Mouse (Mus musculus) G1E-ER4 (cell line): ENCODE results near the gene Enpp3. TPM values are rescaled to one million over a fixed set of nuclear protein-coding genes. Genes with fewer than 3 reads are reported as not detected.

Experiments used
- GATA1 ChIP-seq: IDR thresholded peaks from one replicate; pipeline ENCODE4 v1.8.0; 2012; ENCODE audit warnings: low read length, inconsistent platforms
- polyA plus RNA-seq: library from polyadenylated mRNA; stranded (reverse); fragments of >175 nt; gene quantifications from 2 replicates; pipeline ENCODE4 v1.2.3, GENCODE M21; 2012

Enpp3 gene
- polyA plus RNA-seq, 1 experiment, result 0.10 TPM

GRCm38 (mm10) chr10:24754251-24754835, 88.3 kb downstream of the Enpp3 start:
- TF ChIP-seq GATA1, result no peak

- TF ChIP-seq GATA1, result no peak
Measured at GRCm38 (mm10) chr10:24753536-24754250, 88.9 kb downstream of the Enpp3 start.

DNA sequence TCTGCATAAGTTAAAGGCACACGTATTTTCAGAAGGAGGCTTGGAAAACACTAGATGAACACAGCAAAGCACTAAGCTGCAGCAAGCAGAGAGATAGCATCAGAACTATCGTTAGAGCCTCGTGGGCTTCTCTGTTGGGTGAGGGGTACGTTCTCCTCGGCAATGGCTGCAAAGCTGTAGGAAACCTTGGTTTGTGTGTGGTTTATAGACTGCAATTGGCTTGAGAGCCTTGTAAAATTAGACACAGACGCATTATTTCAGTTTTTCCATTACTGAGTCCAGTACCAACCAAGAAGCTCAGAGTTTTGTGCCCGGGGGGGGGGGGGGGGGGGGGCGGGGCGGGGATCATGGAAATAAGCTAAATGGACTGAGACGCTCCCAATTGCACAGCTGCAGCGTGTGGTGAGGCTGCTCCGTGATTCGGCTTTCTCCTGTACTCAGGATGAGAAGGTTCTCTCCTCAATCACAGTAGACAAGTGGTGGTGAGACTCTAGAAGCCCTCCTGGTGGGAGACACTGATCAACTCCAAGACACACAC, 99.6 kb downstream of the Enpp3 start:
- no peak for TF ChIP-seq GATA1

GRCm38 (mm10) chr10:24741229-24742198, 101.1 kb downstream of the Enpp3 start:
- TF ChIP-seq GATA1, result no peak

DNA sequence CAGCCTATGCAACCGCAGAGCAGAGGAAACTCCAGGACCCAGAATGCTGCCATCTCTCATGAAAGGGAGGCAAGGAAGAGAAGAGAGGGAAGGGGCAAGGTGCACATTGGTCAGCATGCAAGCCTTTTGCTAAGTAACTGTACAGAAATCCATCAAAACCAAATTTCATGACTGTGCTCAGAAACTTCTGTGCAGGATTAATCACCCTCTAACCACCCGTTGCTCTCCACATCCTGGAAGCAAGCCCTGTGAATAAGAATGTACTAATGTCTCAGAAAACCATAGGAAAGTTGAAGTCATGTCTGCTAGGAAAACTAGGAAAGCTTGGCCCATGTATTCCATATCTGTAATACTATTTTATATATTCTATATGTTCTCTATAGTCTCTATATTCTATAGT, 103.5 kb downstream of the Enpp3 start:
- TF ChIP-seq GATA1, result no peak

DNA sequence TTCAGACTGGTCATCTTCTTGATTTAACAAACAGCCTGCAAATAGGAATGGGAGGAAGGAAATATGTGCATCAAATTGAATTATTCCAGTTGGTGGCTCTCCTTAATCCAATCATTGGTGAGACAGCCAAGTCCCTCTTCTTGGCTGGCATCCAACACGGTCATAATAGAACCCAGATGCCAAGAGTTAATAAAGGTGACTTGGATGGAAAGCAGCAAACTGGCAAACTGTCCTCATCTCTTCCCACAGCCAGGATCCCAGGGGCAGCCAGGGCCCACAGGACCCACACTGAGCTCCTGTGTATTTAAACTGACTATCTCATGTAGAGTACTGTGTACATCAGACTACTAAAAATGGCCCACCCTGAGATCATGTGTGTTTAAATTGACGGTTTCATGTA, 104.2 kb downstream of the Enpp3 start:
- no peak for TF ChIP-seq GATA1

GRCm38 (mm10) chr10:24735027-24735777, 107.4 kb downstream of the Enpp3 start:
- no peak for TF ChIP-seq GATA1

DNA sequence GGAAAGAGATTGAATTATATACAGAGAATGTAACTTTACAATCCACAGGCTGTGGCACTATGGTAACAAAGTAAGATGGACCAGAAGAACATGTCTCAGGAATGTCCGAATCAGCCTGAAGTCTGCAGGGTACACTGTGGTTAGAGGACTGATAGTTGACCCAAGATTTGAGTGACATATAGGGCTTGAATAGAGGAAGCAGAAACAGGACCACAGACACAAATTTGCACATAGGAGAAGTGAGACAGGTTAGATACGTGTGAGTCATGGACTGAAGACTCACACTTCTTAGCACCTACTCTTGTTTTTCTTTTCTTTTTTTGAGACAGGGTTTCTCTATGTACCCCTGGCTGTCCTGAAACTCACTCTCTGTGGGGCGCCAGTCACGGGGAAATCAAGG, 115.1 kb downstream of the Enpp3 start:
- TF ChIP-seq GATA1, result no peak

GRCm38 (mm10) chr10:24725197-24725596, 117.4 kb downstream of the Enpp3 start:
- TF ChIP-seq GATA1, result no peak

Other genes with a start within 250 kb of the Enpp3 start
- gene Ccn2, start 247.4 kb downstream of the Enpp3 start, polyA plus RNA-seq, result not detected in 2 replicates
- gene Enpp1, start 130.7 kb downstream of the Enpp3 start, polyA plus RNA-seq, result not detected in 2 replicates
- 10.0 and 11.0 TPM in 2 replicates for gene Med23, start 27.2 kb upstream of the Enpp3 start, polyA plus RNA-seq
- not detected in 2 replicates for gene Arg1, start 84.7 kb upstream of the Enpp3 start, polyA plus RNA-seq